Mouse (Mus musculus): ENCODE measurements around the gene Kdm1a.
A peak's percentile ranks its signal among the peaks of the same experiment; 100 is the strongest.

Kdm1a gene

DNA sequence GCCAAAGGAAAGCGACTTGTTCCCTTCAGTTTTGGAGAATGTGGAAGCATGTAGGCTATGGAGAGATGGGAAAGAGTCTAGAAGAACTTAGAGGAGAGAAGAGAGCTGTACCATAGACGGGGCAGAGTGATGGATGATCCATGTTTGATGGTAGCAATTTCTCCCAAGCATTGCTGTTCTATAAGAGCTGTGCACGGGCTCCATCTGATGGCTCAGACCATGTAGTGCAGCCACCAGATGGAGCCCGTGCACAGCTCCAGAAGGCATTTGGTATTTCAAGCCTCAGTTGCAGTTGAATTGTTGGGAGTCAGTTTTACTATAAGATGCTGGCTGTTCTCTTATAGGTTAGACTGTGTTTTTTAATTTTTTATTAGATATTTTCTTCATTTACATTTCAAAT, 76.1 kb downstream of the Kdm1a start:
- peak; percentile 15 to 70 for DNase-seq (ENCODE audit: low spot score in 2 of 2)

DNA sequence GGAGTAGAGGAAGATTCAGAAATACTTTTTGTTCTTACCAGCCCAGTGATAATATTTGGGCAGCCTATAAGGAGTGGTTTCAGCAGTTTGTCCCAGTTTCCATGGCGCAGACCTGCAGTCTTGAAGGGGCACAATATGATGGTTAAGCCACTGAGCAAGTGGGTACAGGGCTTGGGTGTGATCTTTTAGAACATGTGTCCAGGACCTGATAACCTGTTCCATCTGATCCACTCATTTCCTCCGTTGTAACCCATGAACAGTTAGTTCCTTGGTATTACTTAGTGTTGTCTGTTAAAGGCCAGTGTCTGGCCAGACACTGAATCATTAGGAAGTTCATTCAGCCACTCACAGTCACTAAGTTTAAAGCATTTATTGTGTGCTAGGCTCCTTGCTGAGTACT, 78.2 kb downstream of the Kdm1a start:
- no peak for DNase-seq (ENCODE audit: low spot score in 2 of 2)

- no peak for DNase-seq (ENCODE audit: low spot score in 2 of 2)
Measured at GRCm38 (mm10) chr4:136521898-136522297, 80.6 kb downstream of the Kdm1a start.

DNA sequence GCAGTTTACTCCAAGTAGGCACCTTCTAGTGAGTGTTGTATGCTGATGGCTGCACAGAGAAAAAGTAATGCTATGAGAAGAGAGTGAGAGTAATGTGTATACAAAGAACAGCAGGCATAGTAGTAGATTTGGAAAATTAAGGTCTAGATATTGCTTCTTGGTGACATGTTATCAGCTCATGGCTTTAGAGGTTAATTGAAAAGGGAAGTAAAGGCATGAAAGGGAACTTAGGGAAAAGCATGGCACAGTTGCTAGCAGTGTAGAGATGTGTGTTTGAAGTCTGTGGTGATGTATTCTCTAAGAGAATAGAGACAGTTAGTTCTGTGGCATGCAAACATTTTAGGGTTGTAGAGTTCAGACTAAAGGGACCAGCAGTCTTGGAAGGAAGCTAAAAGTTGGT, 82.7 kb downstream of the Kdm1a start:
- no peak for DNase-seq (ENCODE audit: low spot score in 2 of 2)

- no peak for DNase-seq (ENCODE audit: low spot score in 2 of 2)
Measured at GRCm38 (mm10) chr4:136518576-136518975, 83.9 kb downstream of the Kdm1a start.

- DNase-seq (ENCODE audit: low spot score in 2 of 2): no peak
Measured at GRCm38 (mm10) chr4:136518141-136518540, 84.4 kb downstream of the Kdm1a start.

DNA sequence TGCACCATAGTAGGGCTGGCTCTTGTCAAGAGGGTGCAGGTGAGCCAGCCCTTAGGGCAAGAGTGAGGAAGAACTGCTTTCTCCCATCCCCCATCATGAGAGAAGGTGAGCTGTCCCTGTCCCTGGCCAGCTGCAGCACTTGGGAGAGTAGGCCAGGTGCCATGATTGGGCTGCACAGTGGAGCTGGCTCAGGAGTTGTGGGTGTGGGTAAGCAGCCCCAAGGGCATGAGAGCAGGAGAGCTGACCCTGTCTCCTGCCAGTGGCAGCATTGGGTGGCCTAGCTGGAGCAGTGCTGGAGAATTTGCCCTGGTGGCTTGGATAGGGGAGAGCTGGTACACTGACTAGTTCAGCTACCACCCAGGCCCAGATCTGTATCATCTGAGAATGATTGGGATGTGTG, 89.6 kb downstream of the Kdm1a start:
- DNase-seq (ENCODE audit: low spot score in 2 of 2): no peak

- DNase-seq (ENCODE audit: low spot score in 2 of 2): no peak
Measured at GRCm38 (mm10) chr4:136511708-136512107, 90.8 kb downstream of the Kdm1a start.

DNA sequence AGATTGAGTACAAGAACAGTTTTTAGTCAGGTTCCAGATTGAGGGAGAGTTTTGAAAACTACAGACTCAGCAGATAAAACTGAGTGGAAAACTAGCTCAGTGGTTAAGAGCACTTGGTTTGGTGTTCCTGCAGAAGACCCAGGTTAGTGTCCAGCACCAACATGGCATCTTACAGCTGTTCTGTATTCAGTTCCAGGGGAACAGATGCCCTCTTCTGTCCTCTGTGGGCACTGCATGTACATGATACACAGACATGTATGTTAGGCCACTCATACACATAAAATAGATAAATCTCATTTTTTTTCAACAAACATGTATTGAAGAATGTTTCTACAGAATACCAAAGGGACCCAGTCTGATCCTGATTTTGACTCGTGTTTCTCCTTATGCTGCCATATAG, 92.7 kb downstream of the Kdm1a start:
- DNase-seq (ENCODE audit: low spot score in 2 of 2): peak in 1 of 2 experiments; percentile 51

- DNase-seq (ENCODE audit: low spot score in 2 of 2): no peak
Measured at GRCm38 (mm10) chr4:136505426-136506215, 96.9 kb downstream of the Kdm1a start.

Measured in spleen, postnatal 10 days (tissue).